Mouse (Mus musculus): ENCODE results near the gene Tll1. TPM values are rescaled to one million over a fixed set of nuclear protein-coding genes. Genes with fewer than 3 reads are reported as not detected.

Tll1 gene
- polyA plus RNA-seq, 1 experiment from 2014 or later, result 4.5 TPM

GRCm38 (mm10) chr8:64193421-64193820, 12.7 kb downstream of the Tll1 start:
- H3K4me3 ChIP-seq, result no peak overlapping the region
- 73% methylated on average over 2 of the region's 2 CpGs for WGBS
- ATAC-seq (ENCODE audit: low FRiP score, low read depth), result no peak

GRCm38 (mm10) chr8:64187881-64188280, 18.2 kb downstream of the Tll1 start:
- Histone ChIP-seq H3K9me3 (no peaks in the 10 kb centered on the region), H3K27ac (no peak overlapping the region), H3K4me2 (replicated peaks) (no peak overlapping the region), H3K27me3 (no peaks in the 10 kb centered on the region), H3K9ac (no peak overlapping the region), H3K36me3 (no peaks in the 10 kb centered on the region), H3K4me1 (peaks cover 7% of the 10 kb centered on the region; the same call in 1 of the 2 replicates), H3K4me3 (no peak overlapping the region)
- ATAC-seq (ENCODE audit: low FRiP score, low read depth), result no peak
- 87% methylated on average over 2 of the region's 2 CpGs for WGBS

More at GRCm38 (mm10) chr8:64193421-64193820, 12.7 kb downstream of the Tll1 start:
- no peaks in the 10 kb centered on the region for H3K36me3 ChIP-seq
- no peak overlapping the region for H3K9ac ChIP-seq
- H3K27me3 ChIP-seq, result no peaks in the 10 kb centered on the region
- no peak overlapping the region for H3K4me2 ChIP-seq (replicated peaks)
- peaks cover 7% of the 10 kb centered on the region; the same call in 1 of the 2 replicates for H3K4me1 ChIP-seq
- no peaks in the 10 kb centered on the region for H3K9me3 ChIP-seq
- no peak overlapping the region for H3K27ac ChIP-seq

- Histone ChIP-seq H3K27me3 (no peaks in the 10 kb centered on the region), H3K4me1 (0 out of 2 replicates have a peak, but pooled peaks cover 3% of the 10 kb centered on the region), H3K4me2 (replicated peaks) (no peak overlapping the region), H3K27ac (no peak overlapping the region), H3K9ac (no peak overlapping the region), H3K4me3 (no peak overlapping the region), H3K36me3 (no peaks in the 10 kb centered on the region), H3K9me3 (no peaks in the 10 kb centered on the region)
- 89% methylated on average over 2 of the region's 2 CpGs for WGBS
- ATAC-seq (ENCODE audit: low FRiP score, low read depth), result no peak
Measured at GRCm38 (mm10) chr8:64176931-64177330, 29.1 kb downstream of the Tll1 start.

GRCm38 (mm10) chr8:64174916-64175315, 31.2 kb downstream of the Tll1 start:
- H3K36me3 ChIP-seq, result no peaks in the 10 kb centered on the region
- 0 out of 2 replicates have a peak, but pooled peaks cover 3% of the 10 kb centered on the region for H3K4me1 ChIP-seq
- no peaks in the 10 kb centered on the region for H3K27me3 ChIP-seq
- H3K9me3 ChIP-seq, result no peaks in the 10 kb centered on the region
- no peak overlapping the region for H3K9ac ChIP-seq
- H3K4me3 ChIP-seq, result no peak overlapping the region
- WGBS, result 73% methylated on average over 3 of the region's 3 CpGs
- no peak overlapping the region for H3K4me2 ChIP-seq (replicated peaks)
- no peak for ATAC-seq (ENCODE audit: low FRiP score, low read depth)
- no peak overlapping the region for H3K27ac ChIP-seq

GRCm38 (mm10) chr8:64173759-64174158, 32.3 kb downstream of the Tll1 start:
- Histone ChIP-seq H3K9ac (no peak overlapping the region), H3K4me2 (replicated peaks) (no peak overlapping the region), H3K9me3 (no peaks in the 10 kb centered on the region), H3K27me3 (no peaks in the 10 kb centered on the region), H3K4me1 (0 out of 2 replicates have a peak, but pooled peaks cover 3% of the 10 kb centered on the region), H3K27ac (no peak overlapping the region), H3K36me3 (no peaks in the 10 kb centered on the region), H3K4me3 (no peak overlapping the region)
- WGBS, result 64% methylated on average over 2 of the region's 2 CpGs
- no peak for ATAC-seq (ENCODE audit: low FRiP score, low read depth)

- no peaks in the 10 kb centered on the region for H3K27me3 ChIP-seq
- H3K9me3 ChIP-seq, result no peaks in the 10 kb centered on the region
- no peak; the same call in 1 of the 2 replicates for ATAC-seq (ENCODE audit: low FRiP score, low read depth)
- no peak overlapping the region for H3K4me3 ChIP-seq
- H3K4me2 ChIP-seq (replicated peaks), result no peak overlapping the region
- WGBS, result 65% methylated on average over 9 of the region's 9 CpGs
- no peaks in the 10 kb centered on the region for H3K36me3 ChIP-seq
- H3K9ac ChIP-seq, result no peak overlapping the region
- no peak overlapping the region for H3K27ac ChIP-seq
- H3K4me1 ChIP-seq, result no peaks in the 10 kb centered on the region
Measured at GRCm38 (mm10) chr8:64152899-64153891, 52.9 kb downstream of the Tll1 start.

GRCm38 (mm10) chr8:64152216-64152804, 53.8 kb downstream of the Tll1 start:
- Histone ChIP-seq H3K4me2 (replicated peaks) (no peak overlapping the region), H3K9me3 (no peaks in the 10 kb centered on the region), H3K4me3 (no peak overlapping the region), H3K27ac (no peak overlapping the region), H3K4me1 (no peaks in the 10 kb centered on the region), H3K27me3 (no peaks in the 10 kb centered on the region), H3K36me3 (no peaks in the 10 kb centered on the region), H3K9ac (no peak overlapping the region)
- ATAC-seq (ENCODE audit: low FRiP score, low read depth), result no peak
- WGBS, result 83% methylated on average over 9 of the region's 9 CpGs

- Histone ChIP-seq H3K9ac (no peak overlapping the region), H3K36me3 (no peaks in the 10 kb centered on the region), H3K4me1 (no peaks in the 10 kb centered on the region), H3K27me3 (no peaks in the 10 kb centered on the region), H3K9me3 (no peaks in the 10 kb centered on the region), H3K27ac (no peak overlapping the region), H3K4me3 (no peak overlapping the region), H3K4me2 (replicated peaks) (no peak overlapping the region)
- 86% methylated on average over 1 of the region's 1 CpGs for WGBS
- ATAC-seq (ENCODE audit: low FRiP score, low read depth), result no peak
Measured at GRCm38 (mm10) chr8:64136593-64136992, 69.5 kb downstream of the Tll1 start.

- no peak overlapping the region for H3K4me3 ChIP-seq
- no peaks in the 10 kb centered on the region for H3K27me3 ChIP-seq
- H3K36me3 ChIP-seq, result no peaks in the 10 kb centered on the region
- no peak for ATAC-seq (ENCODE audit: low FRiP score, low read depth)
- H3K27ac ChIP-seq, result no peak overlapping the region
- no peaks in the 10 kb centered on the region for H3K4me1 ChIP-seq
- H3K9ac ChIP-seq, result no peak overlapping the region
- H3K4me2 ChIP-seq (replicated peaks), result no peak overlapping the region
- WGBS, result 77% methylated on average over 2 of the region's 2 CpGs
- H3K9me3 ChIP-seq, result no peaks in the 10 kb centered on the region
Measured at GRCm38 (mm10) chr8:64107190-64107589, 98.9 kb downstream of the Tll1 start.

- Histone ChIP-seq H3K4me3 (no peak overlapping the region), H3K9me3 (no peaks in the 10 kb centered on the region), H3K27me3 (no peaks in the 10 kb centered on the region), H3K4me1 (no peaks in the 10 kb centered on the region), H3K36me3 (no peaks in the 10 kb centered on the region), H3K27ac (no peak overlapping the region), H3K4me2 (replicated peaks) (no peak overlapping the region), H3K9ac (no peak overlapping the region)
- no peak for ATAC-seq (ENCODE audit: low FRiP score, low read depth)
- WGBS, result 77% methylated on average over 2 of the region's 2 CpGs
Measured at GRCm38 (mm10) chr8:64073396-64073795, 132.7 kb downstream of the Tll1 start.

GRCm38 (mm10) chr8:64059867-64060266, 146.2 kb downstream of the Tll1 start:
- Histone ChIP-seq H3K4me2 (replicated peaks) (no peak overlapping the region), H3K4me1 (no peaks in the 10 kb centered on the region), H3K9ac (no peak overlapping the region), H3K27me3 (no peaks in the 10 kb centered on the region), H3K9me3 (no peaks in the 10 kb centered on the region), H3K4me3 (no peak overlapping the region), H3K36me3 (no peaks in the 10 kb centered on the region), H3K27ac (no peak overlapping the region)
- 44% methylated on average over 2 of the region's 2 CpGs for WGBS
- no peak for ATAC-seq (ENCODE audit: low FRiP score, low read depth)

GRCm38 (mm10) chr8:64057571-64057970, 148.5 kb downstream of the Tll1 start:
- no peak for ATAC-seq (ENCODE audit: low FRiP score, low read depth)
- Histone ChIP-seq H3K27ac (no peak overlapping the region), H3K9ac (no peak overlapping the region), H3K4me2 (replicated peaks) (no peak overlapping the region), H3K4me1 (no peaks in the 10 kb centered on the region), H3K27me3 (no peaks in the 10 kb centered on the region), H3K4me3 (no peak overlapping the region), H3K36me3 (no peaks in the 10 kb centered on the region), H3K9me3 (no peaks in the 10 kb centered on the region)
- 88% methylated on average over 4 of the region's 4 CpGs for WGBS

All from limb, embryonic 13.5 days (tissue).